Mouse (Mus musculus) heart, embryonic 16.5 days (tissue): ENCODE results near the gene Prkn. TPM values are rescaled to one million over a fixed set of nuclear protein-coding genes. Genes with fewer than 3 reads are reported as not detected.

Source experiments
- ATAC-seq: fragments of 200-750 bp; cut with Nextera tagmentation; replicated peaks from 2 replicates; pipeline ENCODE4 v1.8.0; 2017; ENCODE audit warnings: moderate number of reproducible peaks; ENCODE audit not compliant: insufficient read depth, low FRiP score; ENCODE audit errors: extremely low read depth
- H3K27ac ChIP-seq: fragments of 300-500 bp; sonication (generic); 2 replicates; pipeline ENCODE4 v1.5.1; 2014; ENCODE audit warnings: mild to moderate bottlenecking, low read length, control low read depth, moderate library complexity
- H3K27me3 ChIP-seq: fragments of 300-500 bp; sonication (generic); 2 replicates; pipeline ENCODE4 v1.6.1; 2014; ENCODE audit warnings: low read length, mixed read lengths; ENCODE audit not compliant: control insufficient read depth, insufficient read depth
- H3K36me3 ChIP-seq: fragments of 300-500 bp; sonication (generic); 2 replicates; pipeline ENCODE4 v1.6.1; 2014; ENCODE audit not compliant: control insufficient read depth, insufficient read depth
- H3K4me1 ChIP-seq: fragments of 300-500 bp; sonication (generic); 2 replicates; pipeline ENCODE4 v1.6.1; 2014; ENCODE audit warnings: low read length, mixed read lengths; ENCODE audit not compliant: control insufficient read depth, insufficient read depth
- H3K4me2 ChIP-seq: fragments of 300-500 bp; sonication (generic); 2 replicates; pipeline ENCODE4 v1.6.1; 2014; ENCODE audit warnings: low read depth, mild to moderate bottlenecking, control low read depth, low read length
- H3K4me3 ChIP-seq: fragments of 300-500 bp; sonication (generic); 2 replicates; pipeline ENCODE4 v1.5.1; 2014; ENCODE audit warnings: mild to moderate bottlenecking, control low read depth, low read length
- H3K9ac ChIP-seq: fragments of 300-500 bp; sonication (generic); 2 replicates; pipeline ENCODE4 v1.6.1; 2014; ENCODE audit warnings: low read length, control low read depth
- H3K9me3 ChIP-seq: fragments of 300-500 bp; sonication (generic); replicated peaks from 2 replicates; pipeline ENCODE4 v1.6.1; 2016; ENCODE audit warnings: low read length; ENCODE audit not compliant: control insufficient read depth
- WGBS: fragments of 180-500 bp; shearing (Covaris S2); extraction: QIAGEN DNeasy Blood & Tissue Kit; methylation state at CpG from one replicate; pipeline ENCODE4 v1.1.7; 2014; 5-methylcytosine and 5-hydroxymethylcytosine counted together
- polyA plus RNA-seq: library from polyadenylated mRNA; unstranded; fragments of >200 nt; fragmentation: Nextera tagmentation; extraction: Ambion mirVana; gene quantifications from 2 replicates; pipeline ENCODE4 v1.2.1, GENCODE M21; 2015

The Prkn gene
- polyA plus RNA-seq, 1 experiment from 2014 or later = 2.4 TPM

DNA sequence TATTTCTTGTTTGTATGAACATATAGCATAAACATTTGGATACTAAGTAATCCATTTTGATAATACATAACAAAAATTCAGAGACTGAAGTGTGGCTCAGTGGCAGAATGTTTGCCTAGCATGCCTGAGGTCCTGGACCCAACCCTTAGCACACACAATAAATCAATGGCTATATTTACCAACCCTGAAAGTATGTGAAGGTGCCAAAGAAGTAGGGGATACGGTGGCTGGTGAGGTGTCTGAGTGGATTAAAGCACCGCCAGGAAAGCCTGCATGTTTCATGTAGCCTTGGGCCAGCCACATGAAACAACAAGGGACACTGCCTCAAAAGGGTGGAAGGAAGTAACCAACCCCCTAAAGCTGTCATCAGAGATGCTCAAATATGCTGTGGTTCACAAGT, 192.2 kb downstream of the Prkn start:
- Histone ChIP-seq H3K4me3 (no peak overlapping the region), H3K27me3 (no peaks in the 10 kb centered on the region), H3K4me1 (no peaks in the 10 kb centered on the region), H3K9ac (no peak overlapping the region), H3K36me3 (no peaks in the 10 kb centered on the region), H3K4me2 (no peak overlapping the region), H3K9me3 (peaks cover 3% of the 10 kb centered on the region; the same call in 1 of the 2 replicates), H3K27ac (no peak overlapping the region)
- 82% methylated on average over 2 of the region's 2 CpGs for WGBS
- no peak for ATAC-seq

GRCm38 (mm10) chr17:11033594-11033993, 193.4 kb downstream of the Prkn start:
- Histone ChIP-seq H3K36me3 (no peaks in the 10 kb centered on the region), H3K27me3 (no peaks in the 10 kb centered on the region), H3K4me2 (no peak overlapping the region), H3K4me1 (no peaks in the 10 kb centered on the region), H3K4me3 (no peak overlapping the region), H3K27ac (no peak overlapping the region), H3K9me3 (peaks cover 3% of the 10 kb centered on the region; the same call in 1 of the 2 replicates), H3K9ac (no peak overlapping the region)
- 63% methylated on average over 2 of the region's 2 CpGs for WGBS
- ATAC-seq = no peak

DNA sequence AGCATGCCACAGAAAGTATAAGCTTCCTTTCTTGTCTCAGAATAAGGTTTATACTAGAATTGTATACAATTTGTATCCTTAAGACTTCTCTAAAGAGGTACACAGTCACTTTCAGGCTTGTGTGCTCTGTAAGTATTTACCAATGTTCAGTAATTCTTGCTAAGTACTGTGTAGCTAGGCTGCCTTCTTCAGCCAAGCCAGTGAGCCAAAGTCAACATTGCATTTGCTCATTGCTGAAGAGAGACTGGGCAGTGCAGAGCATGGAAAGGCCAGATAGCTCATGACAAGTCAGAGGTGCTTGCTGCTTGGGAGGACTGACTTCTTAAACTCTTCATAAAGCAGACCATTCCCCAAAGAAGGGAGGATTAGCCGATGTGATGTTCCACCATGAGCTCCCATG, 198.1 kb downstream of the Prkn start:
- no peak for ATAC-seq
- no peak overlapping the region for H3K9ac ChIP-seq
- H3K27ac ChIP-seq = no peak overlapping the region
- no peaks in the 10 kb centered on the region for H3K27me3 ChIP-seq
- no peaks in the 10 kb centered on the region for H3K4me1 ChIP-seq
- no peak overlapping the region for H3K4me2 ChIP-seq
- H3K4me3 ChIP-seq = no peak overlapping the region
- WGBS = 81% methylated on average over 1 of the region's 1 CpGs
- no peaks in the 10 kb centered on the region for H3K36me3 ChIP-seq
- H3K9me3 ChIP-seq = no peaks in the 10 kb centered on the region

DNA sequence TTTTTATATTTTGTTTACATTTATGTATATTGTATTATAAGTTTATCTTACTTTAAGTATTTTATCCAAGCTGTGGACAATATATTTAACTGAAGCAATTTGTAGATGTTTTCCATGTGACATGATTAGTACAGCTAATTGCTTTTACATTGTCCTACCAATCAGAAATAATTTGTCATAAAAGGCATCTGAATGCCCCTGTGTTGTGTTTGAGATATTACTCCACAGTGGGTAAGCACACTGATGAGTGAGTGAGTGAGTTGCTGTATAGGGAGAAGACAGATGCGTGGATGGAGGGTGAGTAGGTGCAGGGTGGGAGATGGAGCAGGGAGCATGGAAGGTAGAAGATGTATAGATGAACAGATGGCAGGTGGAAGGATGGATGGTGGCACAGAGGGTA, 218.8 kb downstream of the Prkn start:
- H3K4me1 ChIP-seq = no peaks in the 10 kb centered on the region
- no peak overlapping the region for H3K9ac ChIP-seq
- no peak overlapping the region for H3K27ac ChIP-seq
- no peaks in the 10 kb centered on the region for H3K9me3 ChIP-seq
- H3K4me3 ChIP-seq = no peak overlapping the region
- WGBS = 83% methylated on average over 1 of the region's 1 CpGs
- no peaks in the 10 kb centered on the region for H3K36me3 ChIP-seq
- no peak for ATAC-seq
- no peaks in the 10 kb centered on the region for H3K27me3 ChIP-seq
- no peak overlapping the region for H3K4me2 ChIP-seq

GRCm38 (mm10) chr17:11067076-11067703, 227.0 kb downstream of the Prkn start:
- ATAC-seq = no peak
- Histone ChIP-seq H3K9me3 (no peaks in the 10 kb centered on the region), H3K4me3 (peak overlapping the region; percentile 18; the same call in 1 of the 2 replicates), H3K9ac (no peak overlapping the region), H3K36me3 (no peaks in the 10 kb centered on the region), H3K27me3 (no peaks in the 10 kb centered on the region), H3K4me2 (peak overlapping the region; percentile 54), H3K27ac (no peak overlapping the region), H3K4me1 (0 out of 2 replicates have a peak, but pooled peaks cover 3% of the 10 kb centered on the region)
- WGBS = 18% methylated on average over 16 of the region's 16 CpGs

DNA sequence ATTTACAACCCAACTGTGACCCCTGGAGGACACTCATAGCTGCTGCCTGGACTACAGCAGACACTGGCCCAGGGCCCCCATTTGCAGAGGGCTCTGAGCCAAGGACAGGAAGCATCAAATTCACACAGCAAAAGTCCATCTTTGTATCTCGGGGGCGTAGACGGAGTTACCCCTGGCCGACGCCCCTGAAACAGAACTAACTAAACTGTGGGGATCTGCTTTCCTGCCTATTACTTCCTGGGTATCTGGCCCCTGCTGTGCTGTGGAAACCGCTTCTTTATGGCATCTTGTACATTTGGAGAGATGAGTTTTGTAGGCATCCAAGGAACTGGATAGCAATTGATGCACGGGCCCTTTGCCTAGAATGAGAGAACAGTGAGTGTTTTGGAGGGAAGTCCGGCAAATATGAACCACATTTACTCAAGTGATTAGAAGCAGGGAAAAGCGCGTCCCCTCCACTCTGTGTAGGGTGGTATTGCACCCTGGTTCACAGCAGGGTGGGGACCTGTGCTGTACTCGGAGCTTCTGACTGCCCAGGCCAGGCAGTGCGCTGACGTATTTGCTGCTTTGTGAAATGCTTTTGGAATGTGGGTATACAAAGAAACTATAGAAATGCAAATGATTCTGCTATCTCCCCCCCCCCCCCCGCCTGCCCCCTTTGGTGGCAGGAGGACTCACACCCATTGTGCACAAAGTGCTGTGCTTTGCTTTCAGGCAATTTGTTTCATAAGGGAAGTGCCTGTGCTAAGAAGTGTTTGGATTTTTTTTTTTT, 227.7 kb downstream of the Prkn start:
- 17% methylated on average over 14 of the region's 14 CpGs for WGBS
- Histone ChIP-seq H3K27me3 (no peaks in the 10 kb centered on the region), H3K4me2 (peak overlapping the region; percentile 54), H3K4me1 (0 out of 2 replicates have a peak, but pooled peaks cover 3% of the 10 kb centered on the region), H3K36me3 (no peaks in the 10 kb centered on the region), H3K27ac (no peak overlapping the region; the same call in 1 of the 2 replicates), H3K4me3 (peak overlapping the region; percentile 14; the same call in 1 of the 2 replicates), H3K9me3 (no peaks in the 10 kb centered on the region), H3K9ac (no peak overlapping the region)
- peak; percentile 85 for ATAC-seq

DNA sequence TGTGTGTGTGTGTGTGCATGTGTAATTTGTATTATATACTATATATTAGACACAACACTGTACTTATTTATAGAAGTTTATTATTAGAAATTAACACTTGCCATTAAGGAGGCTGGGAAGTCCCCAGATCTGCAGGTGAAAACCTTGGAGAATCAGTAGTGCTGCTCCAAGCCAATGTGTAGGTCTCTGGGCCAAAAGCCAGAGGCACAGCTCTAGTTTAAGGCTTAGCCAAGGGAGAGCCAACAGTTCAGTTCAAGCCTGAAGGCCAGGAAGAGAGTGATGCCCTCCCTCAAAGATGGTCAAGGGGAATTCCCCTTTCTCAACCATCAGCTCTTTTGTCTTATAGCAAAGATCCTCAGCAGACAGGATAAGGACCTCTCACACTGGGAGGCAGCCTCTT, 230.8 kb downstream of the Prkn start:
- H3K9me3 ChIP-seq = no peaks in the 10 kb centered on the region
- H3K27ac ChIP-seq = no peak overlapping the region
- ATAC-seq = no peak
- no peaks in the 10 kb centered on the region for H3K27me3 ChIP-seq
- 0 out of 2 replicates have a peak, but pooled peaks cover 3% of the 10 kb centered on the region for H3K4me1 ChIP-seq
- H3K4me2 ChIP-seq = no peak overlapping the region
- H3K4me3 ChIP-seq = no peak overlapping the region
- H3K36me3 ChIP-seq = no peaks in the 10 kb centered on the region
- H3K9ac ChIP-seq = no peak overlapping the region

GRCm38 (mm10) chr17:11076319-11076903, 236.2 kb downstream of the Prkn start:
- Histone ChIP-seq H3K27me3 (no peaks in the 10 kb centered on the region), H3K27ac (no peak overlapping the region), H3K9me3 (no peaks in the 10 kb centered on the region), H3K9ac (no peak overlapping the region), H3K4me3 (no peak overlapping the region), H3K36me3 (no peaks in the 10 kb centered on the region), H3K4me1 (no peaks in the 10 kb centered on the region), H3K4me2 (no peak overlapping the region)
- WGBS = 67% methylated on average over 6 of the region's 6 CpGs
- no peak for ATAC-seq

DNA sequence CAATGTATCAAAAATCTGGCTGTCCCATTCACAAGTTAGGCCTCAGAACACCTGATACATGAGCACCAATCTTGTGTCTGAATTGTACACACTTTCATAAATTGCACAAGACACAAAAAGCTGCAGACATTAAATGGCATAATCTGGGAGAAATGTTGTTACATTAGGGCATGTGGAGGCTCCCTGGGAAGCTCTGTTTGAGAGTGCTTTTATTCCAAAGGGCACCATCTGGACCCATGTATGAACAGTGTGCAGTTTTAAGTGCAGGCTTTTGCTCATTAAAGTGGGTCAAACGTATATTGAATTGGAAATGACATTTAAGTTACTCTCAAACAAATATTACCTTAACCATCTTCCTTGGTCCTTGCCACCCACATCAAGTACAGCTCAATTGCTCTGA, 246.3 kb downstream of the Prkn start:
- 64% methylated on average over 1 of the region's 1 CpGs for WGBS
- H3K27ac ChIP-seq = no peak overlapping the region
- no peak overlapping the region for H3K4me2 ChIP-seq
- no peak overlapping the region for H3K4me3 ChIP-seq
- no peaks in the 10 kb centered on the region for H3K4me1 ChIP-seq
- ATAC-seq = no peak
- H3K27me3 ChIP-seq = no peaks in the 10 kb centered on the region
- H3K9ac ChIP-seq = no peak overlapping the region
- H3K9me3 ChIP-seq = no peaks in the 10 kb centered on the region
- no peaks in the 10 kb centered on the region for H3K36me3 ChIP-seq
